Mouse (Mus musculus): Measurements from ENCODE around the gene Cdc34b. TPM values are rescaled to one million over a fixed set of nuclear protein-coding genes. Genes with fewer than 3 reads are reported as not detected.
A peak's percentile ranks its signal among the peaks of the same experiment; 100 is the strongest.

Gene Cdc34b
- polyA plus RNA-seq, 1 experiment from 2014 or later = 0.47 TPM

GRCm38 (mm10) chr11:94752946-94753713, 11.5 kb downstream of the Cdc34b start:
- no peak for ATAC-seq (replicated peaks; ENCODE audit: low FRiP score)
- WGBS = 54% methylated on average over 2 of the region's 2 CpGs
- Histone ChIP-seq H3K4me3 (replicated peaks) (no peak overlapping the region), H3K4me2 (no peak overlapping the region), H3K27ac (no peak overlapping the region), H3K36me3 (no peaks in the 10 kb centered on the region), H3K4me1 (no peaks in the 10 kb centered on the region), H3K9me3 (replicated peaks) (no peaks in the 10 kb centered on the region), H3K9ac (no peak overlapping the region), H3K27me3 (no peaks in the 10 kb centered on the region)

DNA sequence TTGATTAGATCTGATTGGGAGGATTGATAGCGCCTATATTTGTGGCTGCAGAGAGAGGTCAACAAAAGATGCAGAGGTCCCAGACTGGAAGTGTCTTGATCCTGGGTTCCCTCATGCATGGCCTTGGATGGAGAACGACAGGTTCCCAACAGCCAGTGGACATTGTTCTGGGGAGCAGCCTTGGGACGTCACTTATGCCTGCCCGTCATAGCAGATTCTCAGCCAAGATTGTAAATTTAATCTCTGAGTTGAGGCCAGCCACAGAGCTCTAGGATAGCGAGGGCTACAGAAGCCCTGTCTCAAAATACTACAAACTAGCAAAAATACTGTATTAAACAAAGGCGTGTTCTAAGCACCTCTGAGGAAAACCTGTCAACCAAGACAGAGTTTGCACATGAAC, 18.3 kb downstream of the Cdc34b start:
- ATAC-seq (replicated peaks; ENCODE audit: low FRiP score) = no peak
- WGBS = 66% methylated on average over 6 of the region's 6 CpGs
- H3K4me1 ChIP-seq = no peaks in the 10 kb centered on the region

DNA sequence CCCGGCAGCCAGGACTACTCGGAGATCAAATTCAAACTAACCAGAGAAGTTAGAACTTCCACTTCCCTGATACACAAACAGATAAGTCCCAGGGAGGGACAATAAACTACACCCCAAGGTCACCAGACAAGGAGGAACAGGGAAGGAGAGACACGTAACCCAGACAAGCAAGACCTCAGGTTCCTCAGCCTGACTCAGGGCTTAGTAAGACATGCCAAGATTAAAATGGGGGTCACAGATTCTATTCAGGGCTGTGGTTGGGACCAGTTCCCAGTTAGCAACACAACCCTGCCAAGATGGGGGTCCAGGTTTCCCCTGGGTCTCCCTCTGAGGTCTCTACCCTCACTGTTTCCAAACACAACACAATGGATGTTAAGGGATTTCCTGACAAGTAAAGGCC, 18.8 kb downstream of the Cdc34b start:
- Histone ChIP-seq H3K27me3 (no peaks in the 10 kb centered on the region), H3K4me3 (replicated peaks) (no peak overlapping the region), H3K36me3 (no peaks in the 10 kb centered on the region), H3K9ac (no peak overlapping the region), H3K4me1 (no peaks in the 10 kb centered on the region), H3K9me3 (replicated peaks) (no peaks in the 10 kb centered on the region), H3K4me2 (no peak overlapping the region), H3K27ac (no peak overlapping the region)
- WGBS = 66% methylated on average over 3 of the region's 3 CpGs
- ATAC-seq (replicated peaks; ENCODE audit: low FRiP score) = no peak

More for the DNA sequence above, 18.3 kb downstream of the Cdc34b start:
- no peaks in the 10 kb centered on the region for H3K36me3 ChIP-seq
- H3K9ac ChIP-seq = no peak overlapping the region
- H3K27me3 ChIP-seq = no peaks in the 10 kb centered on the region
- no peak overlapping the region for H3K4me3 ChIP-seq (replicated peaks)
- no peak overlapping the region for H3K4me2 ChIP-seq
- no peak overlapping the region for H3K27ac ChIP-seq
- H3K9me3 ChIP-seq (replicated peaks) = no peaks in the 10 kb centered on the region

GRCm38 (mm10) chr11:94760799-94761198, 19.2 kb downstream of the Cdc34b start:
- H3K36me3 ChIP-seq = no peaks in the 10 kb centered on the region
- H3K4me2 ChIP-seq = no peak overlapping the region
- no peak overlapping the region for H3K9ac ChIP-seq
- no peaks in the 10 kb centered on the region for H3K9me3 ChIP-seq (replicated peaks)
- H3K27ac ChIP-seq = no peak overlapping the region
- H3K4me1 ChIP-seq = no peaks in the 10 kb centered on the region
- H3K4me3 ChIP-seq (replicated peaks) = no peak overlapping the region
- ATAC-seq (replicated peaks; ENCODE audit: low FRiP score) = no peak
- 76% methylated on average over 7 of the region's 7 CpGs for WGBS
- H3K27me3 ChIP-seq = no peaks in the 10 kb centered on the region

- no peak for ATAC-seq (replicated peaks; ENCODE audit: low FRiP score)
- no peak overlapping the region for H3K27ac ChIP-seq
- no peaks in the 10 kb centered on the region for H3K27me3 ChIP-seq
- 100% methylated on average over 1 of the region's 1 CpGs for WGBS
- no peak overlapping the region for H3K4me2 ChIP-seq
- H3K9ac ChIP-seq = no peak overlapping the region
- no peaks in the 10 kb centered on the region for H3K4me1 ChIP-seq
- no peaks in the 10 kb centered on the region for H3K36me3 ChIP-seq
- no peak overlapping the region for H3K4me3 ChIP-seq (replicated peaks)
- H3K9me3 ChIP-seq (replicated peaks) = no peaks in the 10 kb centered on the region
Observed at GRCm38 (mm10) chr11:94762281-94762680, 20.7 kb downstream of the Cdc34b start.

DNA sequence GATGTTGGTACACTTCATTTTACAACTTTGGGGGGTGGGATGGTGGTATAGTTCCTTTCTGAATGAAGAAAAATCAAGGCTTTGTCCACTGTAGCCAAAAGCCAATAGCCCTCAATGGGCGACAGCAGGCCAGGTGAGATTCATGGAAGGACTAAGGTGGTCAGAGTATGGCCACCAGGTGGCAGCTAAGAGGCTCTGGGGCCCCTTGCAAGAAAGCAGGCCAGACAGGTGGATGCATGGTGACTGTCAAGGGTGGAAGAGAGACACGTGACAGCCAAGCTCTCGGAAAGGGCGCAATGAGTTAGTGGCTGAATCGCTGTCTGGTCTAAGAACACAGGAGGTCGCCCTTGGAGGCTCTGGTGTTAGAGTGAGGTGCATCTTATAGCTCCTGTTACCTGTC, 21.2 kb downstream of the Cdc34b start:
- no peaks in the 10 kb centered on the region for H3K9me3 ChIP-seq (replicated peaks)
- no peak for ATAC-seq (replicated peaks; ENCODE audit: low FRiP score)
- H3K4me3 ChIP-seq (replicated peaks) = no peak overlapping the region
- H3K27ac ChIP-seq = no peak overlapping the region
- H3K27me3 ChIP-seq = no peaks in the 10 kb centered on the region
- 41% methylated on average over 6 of the region's 6 CpGs for WGBS
- H3K4me2 ChIP-seq = no peak overlapping the region
- H3K4me1 ChIP-seq = no peaks in the 10 kb centered on the region
- H3K36me3 ChIP-seq = no peaks in the 10 kb centered on the region
- no peak overlapping the region for H3K9ac ChIP-seq

GRCm38 (mm10) chr11:94767241-94767640, 25.7 kb downstream of the Cdc34b start:
- Histone ChIP-seq H3K27ac (no peak overlapping the region), H3K4me1 (no peaks in the 10 kb centered on the region), H3K36me3 (no peaks in the 10 kb centered on the region), H3K27me3 (0 out of 2 replicates have a peak, but pooled peaks cover 1% of the 10 kb centered on the region), H3K4me2 (no peak overlapping the region), H3K9ac (no peak overlapping the region), H3K9me3 (replicated peaks) (no peaks in the 10 kb centered on the region), H3K4me3 (replicated peaks) (no peak overlapping the region)
- no peak for ATAC-seq (replicated peaks; ENCODE audit: low FRiP score)
- WGBS = 94% methylated on average over 2 of the region's 2 CpGs

DNA sequence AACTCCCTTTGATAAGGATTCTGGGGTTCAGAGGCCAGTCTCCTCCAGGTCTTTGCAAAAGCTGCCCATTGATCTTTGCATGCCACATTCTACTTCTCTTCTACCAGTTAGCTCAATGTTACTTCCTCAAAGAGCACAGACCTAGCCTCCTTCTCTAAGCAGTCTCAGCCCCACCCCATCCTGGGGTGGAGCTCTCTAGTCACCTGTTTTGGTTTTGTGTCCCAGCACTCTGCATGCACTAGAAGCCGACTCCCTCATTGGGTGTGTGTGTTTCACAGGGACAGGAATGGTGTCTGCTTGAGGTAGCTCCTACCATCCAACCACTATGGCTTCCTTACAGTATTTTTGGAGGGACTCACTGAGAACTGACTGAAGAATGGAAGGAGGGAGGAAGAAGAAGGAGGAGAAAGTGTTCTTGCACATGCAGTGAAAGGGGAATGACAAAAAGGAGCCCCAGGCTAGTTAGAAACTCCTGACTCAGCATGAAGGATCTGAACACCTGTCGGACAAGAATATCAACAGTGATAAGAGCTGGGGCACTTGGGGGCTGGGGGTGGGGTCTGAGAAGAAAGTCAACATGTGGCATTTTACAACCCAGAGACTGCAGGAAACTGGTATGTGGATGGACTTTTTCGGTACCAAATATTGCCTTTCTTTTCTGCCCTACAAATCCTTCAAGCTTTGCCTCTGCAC, 30.9 kb downstream of the Cdc34b start:
- 73% methylated on average over 3 of the region's 3 CpGs for WGBS
- Histone ChIP-seq H3K36me3 (no peaks in the 10 kb centered on the region), H3K27me3 (0 out of 2 replicates have a peak, but pooled peaks cover 5% of the 10 kb centered on the region), H3K4me2 (no peak overlapping the region), H3K9ac (no peak overlapping the region), H3K9me3 (replicated peaks) (no peaks in the 10 kb centered on the region), H3K4me3 (replicated peaks) (no peak overlapping the region), H3K27ac (no peak overlapping the region), H3K4me1 (no peaks in the 10 kb centered on the region)
- ATAC-seq (replicated peaks; ENCODE audit: low FRiP score) = no peak

DNA sequence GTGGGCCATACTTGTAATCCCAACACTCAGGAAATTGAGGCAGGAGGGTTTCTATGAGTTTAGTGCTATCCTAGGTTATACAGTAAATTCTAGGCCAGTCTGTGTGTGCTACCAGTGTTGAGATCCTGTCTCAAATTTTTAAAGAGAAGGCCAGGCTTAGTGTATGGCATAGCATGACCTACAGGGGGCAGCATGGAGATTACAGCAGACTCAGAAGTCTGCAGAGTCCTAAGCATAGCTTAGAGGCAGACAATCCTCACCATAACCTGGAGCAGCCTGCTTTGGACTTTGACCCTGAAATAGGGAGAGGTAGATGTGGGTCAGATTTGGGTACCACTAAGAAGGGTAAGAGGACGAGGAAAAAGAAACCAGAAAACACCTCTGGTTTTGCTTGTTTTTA, 32.3 kb downstream of the Cdc34b start:
- Histone ChIP-seq H3K4me1 (no peaks in the 10 kb centered on the region), H3K27ac (no peak overlapping the region), H3K36me3 (no peaks in the 10 kb centered on the region), H3K4me3 (replicated peaks) (no peak overlapping the region), H3K9me3 (replicated peaks) (no peaks in the 10 kb centered on the region), H3K9ac (no peak overlapping the region), H3K27me3 (0 out of 2 replicates have a peak, but pooled peaks cover 5% of the 10 kb centered on the region), H3K4me2 (no peak overlapping the region)
- ATAC-seq (replicated peaks; ENCODE audit: low FRiP score) = no peak
- WGBS = 83% methylated on average over 1 of the region's 1 CpGs

DNA sequence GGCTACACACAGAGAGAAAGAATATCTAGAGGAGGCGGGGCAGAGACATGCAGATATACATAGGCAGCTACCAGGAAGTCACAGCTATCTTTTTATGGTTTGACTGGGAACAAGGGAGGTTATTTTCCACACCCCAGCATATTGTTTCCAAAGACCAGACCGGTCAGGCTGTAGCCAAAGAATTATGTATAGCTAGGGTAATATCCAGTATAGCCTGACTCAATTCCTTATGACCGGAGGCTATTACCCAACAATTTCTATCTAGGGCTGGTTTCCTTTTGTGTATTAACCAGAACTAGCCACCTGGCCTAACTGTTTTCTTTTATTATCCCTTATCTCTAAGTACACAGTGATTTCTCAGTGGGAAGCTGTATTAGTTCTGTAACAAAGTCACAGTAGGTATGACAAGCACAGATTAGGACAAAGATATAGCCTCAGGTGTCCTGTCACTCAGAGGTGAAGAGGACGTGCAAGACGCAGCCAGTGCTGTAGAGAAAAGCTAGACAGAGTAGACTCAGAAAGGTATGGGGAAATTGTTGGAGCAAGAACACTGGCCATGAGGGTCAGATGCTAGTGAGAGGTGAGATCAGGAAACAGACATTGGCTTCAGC, 33.4 kb downstream of the Cdc34b start:
- Histone ChIP-seq H3K27ac (no peak overlapping the region), H3K9me3 (replicated peaks) (no peaks in the 10 kb centered on the region), H3K4me3 (replicated peaks) (no peak overlapping the region), H3K36me3 (no peaks in the 10 kb centered on the region), H3K9ac (no peak overlapping the region), H3K27me3 (0 out of 2 replicates have a peak, but pooled peaks cover 5% of the 10 kb centered on the region), H3K4me2 (no peak overlapping the region), H3K4me1 (no peaks in the 10 kb centered on the region)
- ATAC-seq (replicated peaks; ENCODE audit: low FRiP score) = no peak
- 86% methylated on average over 5 of the region's 5 CpGs for WGBS

DNA sequence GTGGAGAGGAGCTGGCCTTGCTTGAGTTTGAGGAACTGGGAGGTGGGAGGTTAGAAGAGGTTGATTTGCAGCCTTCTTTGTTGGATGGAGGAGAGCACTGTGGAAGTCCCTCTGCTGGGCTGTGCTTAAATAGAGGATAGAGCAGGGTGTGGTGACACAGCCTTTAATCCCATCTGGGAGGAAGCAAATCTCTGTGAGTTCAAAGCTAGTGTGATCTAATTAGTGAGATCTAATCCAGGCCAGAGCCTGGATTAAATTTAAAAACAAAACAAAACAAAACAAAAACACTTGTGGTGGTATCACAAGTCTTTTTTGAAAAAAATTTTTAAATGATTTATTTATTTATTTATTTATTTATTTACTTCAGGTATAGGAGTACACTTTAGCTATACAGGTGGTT, 41.0 kb downstream of the Cdc34b start, which contains the start of gene Tmem92:
Gene Tmem92, minus strand, starts transcription at position 101 of the 400 bp plus-strand sequence.
- Histone ChIP-seq H3K4me1 (no peaks in the 10 kb centered on the region), H3K9ac (no peak within 1 kb of the TSS)
- no peak for ATAC-seq (replicated peaks; ENCODE audit: low FRiP score)

GRCm38 (mm10) chr11:94785247-94785646, 43.7 kb downstream of the Cdc34b start:
- H3K27me3 ChIP-seq = no peaks in the 10 kb centered on the region
- H3K4me1 ChIP-seq = no peaks in the 10 kb centered on the region
- H3K27ac ChIP-seq = no peak overlapping the region
- H3K9me3 ChIP-seq (replicated peaks) = no peaks in the 10 kb centered on the region
- 0 out of 2 replicates have a peak, but pooled peaks have one; percentile 29 for ATAC-seq (replicated peaks; ENCODE audit: low FRiP score)
- H3K4me3 ChIP-seq (replicated peaks) = no peak overlapping the region
- no peaks in the 10 kb centered on the region for H3K36me3 ChIP-seq
- WGBS = 7% methylated on average over 2 of the region's 2 CpGs
- H3K4me2 ChIP-seq = no peak overlapping the region
- no peak overlapping the region for H3K9ac ChIP-seq

More for the DNA sequence above, 41.0 kb downstream of the Cdc34b start, which contains the start of gene Tmem92:
- no peak within 1 kb of the TSS for H3K4me2 ChIP-seq
- no peaks in the 10 kb centered on the region for H3K36me3 ChIP-seq
- H3K27me3 ChIP-seq = no peaks in the 10 kb centered on the region
- no peaks in the 10 kb centered on the region for H3K9me3 ChIP-seq (replicated peaks)
- no peak within 1 kb of the TSS for H3K4me3 ChIP-seq (replicated peaks)
- H3K27ac ChIP-seq = no peak within 1 kb of the TSS

All from kidney, embryonic 15.5 days (tissue).